Mouse (Mus musculus) neural tube, embryonic 12.5 days (tissue): ENCODE measurements around the gene Rbx1. TPM values are rescaled to one million over a fixed set of nuclear protein-coding genes. Genes with fewer than 3 reads are reported as not detected.
"Not testable (repeated sequence)": the region's sequence is repeated elsewhere in the genome, so short reads cannot be mapped to it uniquely, and the experiment has no call there.

Experiments
- ATAC-seq: fragments of 200-750 bp; cut with Nextera tagmentation; 2 replicates; pipeline ENCODE4 v1.8.0; 2017; ENCODE audit warnings: low read depth, mild to moderate bottlenecking, moderate TSS enrichment, moderate library complexity; ENCODE audit not compliant: low FRiP score
- H3K27ac ChIP-seq: fragments of 300-500 bp; sonication (generic); 2 replicates; pipeline ENCODE4 v1.5.1; 2016
- H3K27me3 ChIP-seq: fragments of 300-500 bp; sonication (generic); replicated peaks from 2 replicates; pipeline ENCODE4 v1.6.1; 2016; ENCODE audit warnings: mild to moderate bottlenecking
- H3K36me3 ChIP-seq: fragments of 300-500 bp; sonication (generic); 2 replicates; pipeline ENCODE4 v1.6.1; 2016; ENCODE audit warnings: mild to moderate bottlenecking
- H3K4me1 ChIP-seq: fragments of 300-500 bp; sonication (generic); 2 replicates; pipeline ENCODE4 v1.6.1; 2016
- H3K4me2 ChIP-seq: fragments of 300-500 bp; sonication (generic); replicated peaks from 2 replicates; pipeline ENCODE4 v1.6.1; 2016; ENCODE audit warnings: mild to moderate bottlenecking
- H3K4me3 ChIP-seq: fragments of 300-500 bp; sonication (generic); 2 replicates; pipeline ENCODE4 v1.5.1; 2016
- H3K9ac ChIP-seq: fragments of 300-500 bp; sonication (generic); 2 replicates; pipeline ENCODE4 v1.6.1; 2016; ENCODE audit warnings: mild to moderate bottlenecking
- H3K9me3 ChIP-seq: fragments of 300-500 bp; sonication (generic); 2 replicates; pipeline ENCODE4 v1.6.1; 2016; ENCODE audit warnings: mild to moderate bottlenecking
- WGBS: fragments of 180-500 bp; shearing (Covaris S2); methylation state at CpG from one replicate; pipeline ENCODE4 v1.1.7; 2016; 5-methylcytosine and 5-hydroxymethylcytosine counted together
- polyA plus RNA-seq: library from polyadenylated mRNA; unstranded; fragments of >200 nt; fragmentation: Nextera tagmentation; extraction: Ambion mirVana; gene quantifications from 2 replicates; pipeline ENCODE4 v1.2.1, GENCODE M21; 2016

The Rbx1 gene
- polyA plus RNA-seq, 1 experiment from 2014 or later: 477 TPM

DNA sequence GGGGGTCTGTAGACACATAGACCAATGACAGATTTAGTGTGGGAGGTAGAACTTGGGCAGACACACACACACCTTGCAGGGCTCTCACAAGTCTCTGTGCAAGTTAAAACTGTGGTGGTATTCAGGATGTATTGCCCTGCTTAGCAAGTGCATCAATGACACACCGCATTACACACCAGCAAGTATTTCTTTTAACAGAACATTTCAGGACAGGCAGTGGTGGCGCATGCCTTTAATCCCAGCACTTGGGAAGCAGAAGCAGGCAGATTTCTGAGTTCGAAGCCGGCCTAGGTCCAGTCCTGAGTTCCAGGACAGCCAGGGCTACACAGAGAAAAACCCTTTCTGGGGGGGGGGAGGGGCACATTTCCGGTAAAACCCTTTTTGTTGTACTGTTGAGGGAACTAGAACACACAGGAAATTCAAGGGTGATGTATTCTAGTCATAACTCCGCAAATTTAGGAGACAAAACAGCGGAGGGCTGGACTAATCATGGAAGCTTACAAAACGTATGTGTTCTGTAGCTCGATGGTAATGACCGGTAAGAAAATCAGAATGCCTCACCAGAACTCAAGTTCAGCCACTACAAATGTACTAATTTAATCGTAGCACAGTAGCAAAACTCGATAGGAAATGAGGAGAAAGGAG lies 958 bp upstream of the Rbx1 start:
- H3K9me3 ChIP-seq: peaks cover 6% of the 10 kb centered on the region
- peak overlapping the region; percentile 63; the same call in 1 of the 2 replicates for H3K9ac ChIP-seq
- H3K27me3 ChIP-seq: no peaks in the 10 kb centered on the region
- H3K4me3 ChIP-seq: peak overlapping the region; percentile 59
- H3K4me2 ChIP-seq: peak overlapping the region; percentile 68
- ATAC-seq: no peak
- H3K36me3 ChIP-seq: peaks cover 16% of the 10 kb centered on the region; the same call in 1 of the 2 replicates
- 79% methylated on average over 12 of the region's 12 CpGs for whole genome bisulfite sequencing
- H3K27ac ChIP-seq: peak overlapping the region; percentile 76; the same call in 1 of the 2 replicates
- peaks cover 12% of the 10 kb centered on the region for H3K4me1 ChIP-seq

DNA sequence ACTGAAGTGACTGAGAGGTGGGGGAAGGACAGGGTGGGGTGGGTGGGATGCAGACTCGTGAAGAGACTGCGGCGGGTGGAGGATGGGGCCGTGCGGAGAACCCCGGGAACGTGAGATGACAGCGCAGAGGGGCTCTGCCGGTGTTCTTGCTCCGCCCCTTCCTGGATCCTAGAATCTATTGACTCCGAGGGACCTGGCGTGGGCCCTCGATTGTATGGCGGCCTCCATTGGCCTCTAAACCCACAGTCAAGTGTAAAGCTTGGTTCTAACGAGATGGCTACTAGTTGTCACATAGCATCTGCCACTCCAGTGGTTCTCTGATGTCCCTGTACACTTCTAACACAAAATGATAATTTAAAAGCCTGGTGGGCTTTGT lies 630 bp downstream of the Rbx1 start:
- H3K27ac ChIP-seq: peak overlapping the region; percentile 82
- H3K4me2 ChIP-seq: peak overlapping the region; percentile 69
- no peaks in the 10 kb centered on the region for H3K27me3 ChIP-seq
- H3K9ac ChIP-seq: peak overlapping the region; percentile 74
- ATAC-seq: no peak
- peaks cover 28% of the 10 kb centered on the region; the same call in 1 of the 2 replicates for H3K36me3 ChIP-seq
- H3K4me3 ChIP-seq: peak overlapping the region; percentile 59
- H3K9me3 ChIP-seq: peaks cover 6% of the 10 kb centered on the region
- peaks cover 12% of the 10 kb centered on the region for H3K4me1 ChIP-seq
- WGBS: under 1% methylated on average over 15 of the region's 15 CpGs

GRCm38 (mm10) chr15:81470735-81471134 lies 4.6 kb downstream of the Rbx1 start:
- no peak for ATAC-seq
- H3K9me3 ChIP-seq: no peaks in the 10 kb centered on the region
- WGBS: 90% methylated on average over 8 of the region's 8 CpGs
- H3K4me2 ChIP-seq: no peak overlapping the region
- no peak overlapping the region for H3K4me3 ChIP-seq
- H3K27ac ChIP-seq: no peak overlapping the region
- H3K4me1 ChIP-seq: peaks cover 7% of the 10 kb centered on the region; the same call in 1 of the 2 replicates
- no peaks in the 10 kb centered on the region for H3K27me3 ChIP-seq
- H3K9ac ChIP-seq: no peak overlapping the region
- peaks cover 64% of the 10 kb centered on the region for H3K36me3 ChIP-seq

DNA sequence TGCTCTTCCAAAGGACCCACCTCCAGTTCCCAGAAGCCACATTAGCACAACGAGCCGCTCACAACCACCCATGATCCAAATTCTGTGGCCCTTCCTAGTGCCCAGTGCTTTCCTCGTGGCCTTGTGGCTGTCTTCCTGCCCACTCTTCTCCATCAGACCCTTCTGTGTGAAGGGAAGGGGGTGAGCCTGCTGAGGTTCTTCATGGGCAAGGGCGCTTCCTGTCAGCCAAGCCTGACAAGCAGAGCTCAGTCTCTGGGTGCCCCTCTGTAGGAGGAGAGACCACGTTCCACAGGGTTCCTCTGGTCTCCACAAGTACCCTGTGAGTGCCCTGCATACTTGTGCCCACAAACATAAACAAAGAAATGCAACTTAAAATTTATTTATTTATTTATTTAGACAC lies 6.2 kb downstream of the Rbx1 start:
- no peak for ATAC-seq
- H3K36me3 ChIP-seq: peaks cover 64% of the 10 kb centered on the region
- 95% methylated on average over 5 of the region's 5 CpGs for WGBS
- H3K4me1 ChIP-seq: peaks cover 11% of the 10 kb centered on the region; the same call in 1 of the 2 replicates
- no peak overlapping the region for H3K4me3 ChIP-seq
- no peak overlapping the region for H3K9ac ChIP-seq
- H3K4me2 ChIP-seq: no peak overlapping the region
- no peaks in the 10 kb centered on the region for H3K9me3 ChIP-seq
- no peak overlapping the region for H3K27ac ChIP-seq
- H3K27me3 ChIP-seq: no peaks in the 10 kb centered on the region

- no peak overlapping the region for H3K9ac ChIP-seq
- peaks cover 50% of the 10 kb centered on the region for H3K36me3 ChIP-seq
- no peak overlapping the region for H3K4me3 ChIP-seq
- no peaks in the 10 kb centered on the region for H3K9me3 ChIP-seq
- WGBS: 41% methylated on average over 3 of the region's 3 CpGs
- H3K4me1 ChIP-seq: peaks cover 6% of the 10 kb centered on the region; the same call in 1 of the 2 replicates
- no peaks in the 10 kb centered on the region for H3K27me3 ChIP-seq
- H3K4me2 ChIP-seq: no peak overlapping the region
- no peak for ATAC-seq
- H3K27ac ChIP-seq: no peak overlapping the region
These were observed 9.6 kb downstream of the Rbx1 start for GRCm38 (mm10) chr15:81475654-81476053.

DNA sequence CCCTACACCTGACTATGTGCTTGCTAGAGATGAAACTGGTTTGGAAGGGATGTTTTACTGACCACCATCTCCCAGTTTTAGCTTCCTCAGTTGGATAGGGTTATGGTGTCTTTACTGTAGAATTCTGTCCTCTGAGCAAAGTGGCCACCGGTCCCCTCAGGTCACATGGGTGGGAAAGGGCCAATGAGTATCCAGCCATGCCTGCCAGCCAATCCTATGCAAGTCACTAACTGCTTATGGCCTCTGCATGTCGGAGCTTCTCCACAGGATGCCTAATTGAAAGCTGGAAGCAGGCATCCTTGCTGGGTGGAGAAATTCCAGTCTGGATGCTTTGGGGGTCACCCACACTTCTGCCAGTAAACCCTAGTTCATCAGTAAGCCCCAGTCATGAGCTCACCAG lies 10.5 kb downstream of the Rbx1 start:
- peaks cover 40% of the 10 kb centered on the region for H3K36me3 ChIP-seq
- no peaks in the 10 kb centered on the region for H3K27me3 ChIP-seq
- H3K9me3 ChIP-seq: no peaks in the 10 kb centered on the region
- H3K27ac ChIP-seq: no peak overlapping the region
- H3K4me3 ChIP-seq: no peak overlapping the region
- ATAC-seq: no peak
- peaks cover 6% of the 10 kb centered on the region; the same call in 1 of the 2 replicates for H3K4me1 ChIP-seq
- WGBS: 5% methylated on average over 2 of the region's 2 CpGs
- H3K4me2 ChIP-seq: peak overlapping the region; percentile 43
- no peak overlapping the region for H3K9ac ChIP-seq

DNA sequence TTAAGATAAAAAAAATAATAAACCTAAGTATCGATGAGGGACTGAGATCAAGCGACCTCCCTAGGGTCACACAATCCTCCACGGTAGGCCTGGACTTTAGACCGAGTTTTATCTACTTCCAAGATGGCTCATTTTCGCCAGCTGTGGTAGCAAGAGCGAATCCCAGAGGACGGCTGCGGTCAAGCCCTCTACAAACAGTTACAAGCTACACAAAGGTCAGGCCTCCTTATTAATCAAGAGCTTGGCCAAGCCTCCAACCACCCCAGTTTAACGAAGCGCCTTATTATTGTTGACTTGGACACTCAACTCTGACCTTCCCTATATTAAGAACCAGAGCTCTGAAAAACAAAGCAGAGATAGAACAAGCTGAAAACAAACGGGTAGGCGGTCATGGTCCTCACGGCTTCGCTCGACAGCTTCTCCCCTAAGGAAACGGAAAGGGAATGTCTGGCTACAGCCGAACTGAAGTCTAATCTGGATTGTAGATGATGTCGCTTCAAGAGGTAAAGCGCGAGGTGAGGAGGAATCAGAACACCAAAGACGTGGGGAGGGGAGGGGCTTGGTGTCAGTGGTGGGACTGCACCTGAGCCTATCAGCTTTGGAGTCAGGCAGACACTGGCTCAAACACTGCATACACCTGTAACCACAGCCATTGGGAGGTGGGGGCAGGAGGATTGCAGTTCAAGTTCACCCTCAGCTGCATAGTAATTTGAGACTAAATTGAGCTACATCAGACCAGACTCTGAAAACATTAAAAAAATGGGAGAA lies 13.5 kb downstream of the Rbx1 start:
- Histone ChIP-seq H3K27me3 (no peaks in the 10 kb centered on the region), H3K4me2 (no peak overlapping the region), H3K4me1 (peaks cover 6% of the 10 kb centered on the region; the same call in 1 of the 2 replicates), H3K9ac (no peak overlapping the region), H3K27ac (no peak overlapping the region), H3K36me3 (peaks cover 14% of the 10 kb centered on the region), H3K9me3 (no peaks in the 10 kb centered on the region), H3K4me3 (no peak overlapping the region)
- no peak for ATAC-seq
- WGBS: 72% methylated on average over 21 of the region's 21 CpGs

DNA sequence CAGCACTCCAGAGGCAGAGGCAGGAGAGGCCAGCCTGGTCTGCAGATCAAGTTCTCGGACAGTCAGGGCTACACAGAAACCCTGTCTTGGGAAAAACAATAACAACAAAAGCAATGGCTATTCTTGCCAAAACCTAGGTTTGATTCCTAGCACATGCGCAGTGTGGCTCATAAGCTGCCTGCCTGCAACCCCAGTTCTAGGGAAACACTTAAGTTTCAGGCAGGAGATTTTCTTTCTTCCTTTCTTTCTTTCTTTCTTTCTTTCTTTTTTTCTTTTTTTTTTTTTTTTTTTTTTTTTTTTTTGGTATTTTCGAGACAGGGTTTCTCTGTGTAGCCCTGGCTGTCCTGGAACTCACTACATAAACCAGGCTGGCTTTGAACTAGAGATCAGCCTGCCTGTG lies 14.2 kb downstream of the Rbx1 start:
- H3K4me2 ChIP-seq, H3K9me3 ChIP-seq, H3K4me1 ChIP-seq, ATAC-seq, H3K4me3 ChIP-seq, H3K27ac ChIP-seq, H3K36me3 ChIP-seq, H3K9ac ChIP-seq, H3K27me3 ChIP-seq: not testable (repeated sequence)
- WGBS: 66% methylated on average over 3 of the region's 3 CpGs

- H3K4me3 ChIP-seq: peak overlapping the region; percentile 15; the same call in 1 of the 2 replicates
- no peak overlapping the region for H3K27ac ChIP-seq
- H3K9me3 ChIP-seq: no peaks in the 10 kb centered on the region
- H3K4me2 ChIP-seq: peak overlapping the region; percentile 51
- no peaks in the 10 kb centered on the region for H3K27me3 ChIP-seq
- 0 out of 2 replicates have a peak, but pooled peaks cover 3% of the 10 kb centered on the region for H3K36me3 ChIP-seq
- no peak for ATAC-seq
- WGBS: 18% methylated on average over 13 of the region's 13 CpGs
- H3K4me1 ChIP-seq: peaks cover 6% of the 10 kb centered on the region; the same call in 1 of the 2 replicates
- H3K9ac ChIP-seq: no peak overlapping the region
These were observed 14.9 kb downstream of the Rbx1 start for GRCm38 (mm10) chr15:81480977-81481379.

GRCm38 (mm10) chr15:81482966-81483365 lies 16.9 kb downstream of the Rbx1 start:
- no peak overlapping the region for H3K27ac ChIP-seq
- H3K9me3 ChIP-seq: no peaks in the 10 kb centered on the region
- no peaks in the 10 kb centered on the region for H3K4me1 ChIP-seq
- 84% methylated on average over 2 of the region's 2 CpGs for WGBS
- H3K9ac ChIP-seq: no peak overlapping the region
- 0 out of 2 replicates have a peak, but pooled peaks cover 3% of the 10 kb centered on the region for H3K36me3 ChIP-seq
- H3K4me2 ChIP-seq: no peak overlapping the region
- no peak for ATAC-seq
- no peaks in the 10 kb centered on the region for H3K27me3 ChIP-seq
- no peak overlapping the region for H3K4me3 ChIP-seq

DNA sequence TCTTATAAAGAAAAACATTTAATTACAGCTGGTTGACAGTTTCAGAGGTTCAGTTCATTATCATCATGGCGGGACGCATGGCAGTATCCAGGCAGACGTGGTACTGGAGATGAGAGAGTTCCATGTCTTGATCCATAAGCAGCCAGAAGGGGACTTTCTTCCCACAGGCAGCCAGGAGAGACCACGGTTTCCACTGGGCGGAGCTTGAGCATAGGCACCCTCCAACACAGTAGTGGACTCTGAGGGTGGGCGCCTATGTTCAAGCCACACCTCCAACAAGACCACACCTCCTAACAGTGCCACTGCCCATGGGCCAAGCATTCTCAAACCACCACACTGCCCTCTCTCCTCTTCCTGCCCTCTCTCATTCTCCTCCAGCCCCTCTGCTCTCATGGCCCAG lies 17.6 kb downstream of the Rbx1 start:
- ATAC-seq: no peak
- no peak overlapping the region for H3K9ac ChIP-seq
- no peaks in the 10 kb centered on the region for H3K27me3 ChIP-seq
- no peaks in the 10 kb centered on the region for H3K9me3 ChIP-seq
- H3K4me3 ChIP-seq: no peak overlapping the region
- no peak overlapping the region for H3K4me2 ChIP-seq
- 85% methylated on average over 6 of the region's 6 CpGs for WGBS
- no peak overlapping the region for H3K27ac ChIP-seq
- H3K4me1 ChIP-seq: no peaks in the 10 kb centered on the region
- H3K36me3 ChIP-seq: no peaks in the 10 kb centered on the region

DNA sequence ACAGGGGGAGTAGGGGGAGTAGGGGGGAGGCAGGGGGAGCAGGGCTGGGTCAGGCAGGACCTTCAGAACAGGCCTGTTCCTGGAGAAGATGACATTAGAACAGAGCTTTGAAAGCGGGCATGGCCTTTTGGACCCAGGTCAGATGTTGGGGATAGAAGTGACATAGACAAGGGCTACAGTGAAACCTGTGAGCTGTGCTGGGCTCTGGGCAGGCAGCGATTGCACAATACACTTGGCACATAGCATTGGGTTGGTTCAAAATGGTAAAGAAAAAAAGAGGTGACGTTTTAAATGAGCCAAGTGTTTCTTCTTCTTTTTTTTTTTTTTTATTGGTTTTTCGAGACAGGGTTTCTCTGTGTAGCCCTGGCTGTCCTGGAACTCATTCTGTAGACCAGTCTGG lies 19.4 kb downstream of the Rbx1 start:
- 84% methylated on average over 4 of the region's 4 CpGs for WGBS
- H3K9ac ChIP-seq: no peak overlapping the region
- H3K4me1 ChIP-seq: no peaks in the 10 kb centered on the region
- no peak overlapping the region for H3K4me3 ChIP-seq
- H3K4me2 ChIP-seq: no peak overlapping the region
- H3K9me3 ChIP-seq: no peaks in the 10 kb centered on the region
- H3K27me3 ChIP-seq: no peaks in the 10 kb centered on the region
- no peak for ATAC-seq
- no peaks in the 10 kb centered on the region for H3K36me3 ChIP-seq
- no peak overlapping the region for H3K27ac ChIP-seq
